Mouse (Mus musculus): ENCODE results near the gene Elane.

DNA sequence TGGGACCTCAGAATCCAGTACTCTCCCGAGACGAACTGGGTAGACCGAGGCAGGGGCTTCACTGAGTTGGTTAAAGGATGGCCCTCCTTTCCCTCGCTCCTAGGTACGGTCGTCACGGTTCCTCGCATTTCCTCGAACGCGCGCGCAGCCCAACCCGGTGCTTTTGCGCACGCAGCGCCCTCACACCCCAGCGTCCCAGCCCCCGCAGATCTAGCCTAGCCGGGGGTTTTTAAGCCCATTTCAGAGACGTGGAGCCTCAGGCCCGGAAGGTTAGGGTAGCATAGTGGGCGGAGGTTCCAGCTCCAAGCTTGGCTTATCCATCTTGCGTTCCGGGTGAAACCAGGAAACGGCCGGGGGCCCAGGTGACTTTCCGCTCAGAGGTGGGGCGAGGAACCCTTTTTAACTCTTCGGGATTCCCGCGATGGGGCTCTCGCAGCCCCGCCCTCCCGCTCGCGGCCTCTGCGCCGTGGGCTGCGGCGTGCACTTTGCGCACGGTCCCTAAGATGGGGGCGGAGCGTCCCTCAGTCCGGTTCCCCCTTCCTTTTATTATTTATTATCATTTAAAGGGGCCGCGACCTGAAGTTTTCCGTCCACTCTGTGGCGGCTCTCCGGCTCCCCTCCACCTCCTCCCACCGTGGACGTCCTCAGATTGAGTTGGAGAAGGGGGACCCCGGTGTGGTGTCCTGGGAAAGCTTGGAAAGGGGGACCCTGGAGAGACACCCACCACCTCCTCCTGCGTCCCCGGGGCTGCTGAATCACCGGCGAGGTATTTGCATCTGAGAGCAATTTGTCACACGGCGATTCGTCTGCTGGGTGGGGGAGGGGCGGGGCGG, 40.7 kb downstream of the Elane start, which contains the start of gene Arid3a:
- no peak for TF ChIP-seq POLR2A (IDR thresholded peaks at IDR 0.05; ENCODE audit: extremely low read depth, insufficient read depth, low read length)
- no peak for TF ChIP-seq CTCF (IDR thresholded peaks at IDR 0.05; ENCODE audit: extremely low read depth, insufficient read depth, low read length)
